In genomic region chr2:27028437-27029015, GRCm38 (mm10) we compare ENCODE assay signal across 8 mouse cellular contexts. TPM values are rescaled to one million over a fixed set of nuclear protein-coding genes. Genes with fewer than 3 reads are reported as not detected.
A peak's percentile ranks its signal among the peaks of the same experiment; 100 is the strongest.
DNase-seq lines count a peak whose midpoint lies in the region; ATAC-seq and TF ChIP-seq lines count a peak whose summit lies in the region.

No protein-coding gene starts in this region.

- H3K27me3 ChIP-seq in heart, embryonic 15.5 days: peaks cover 22% of the 10 kb centered on the region
- H3K27me3 ChIP-seq in intestine, embryonic 15.5 days (replicated peaks): peaks cover 6% of the 10 kb centered on the region; the same call in 1 of the 2 replicates
- no peaks in the 10 kb centered on the region for H3K27me3 ChIP-seq in midbrain, postnatal 0 days (ENCODE audit: insufficient read depth, low read length)

- no peaks in the 10 kb centered on the region for H3K36me3 ChIP-seq in heart, embryonic 15.5 days
- H3K36me3 ChIP-seq in intestine, embryonic 15.5 days: no peaks in the 10 kb centered on the region
- H3K36me3 ChIP-seq in midbrain, postnatal 0 days (ENCODE audit: insufficient read depth, low read length): 0 out of 2 replicates have a peak, but pooled peaks cover 3% of the 10 kb centered on the region

- TF ChIP-seq CTCF in cortical plate, adult 2 months (IDR thresholded peaks at IDR 0.05; ENCODE audit: extremely low read depth, insufficient read depth, low read length): no peak
- no peak for TF ChIP-seq CTCF in midbrain, postnatal 0 days (IDR thresholded peaks at IDR 0.05)

- H3K4me1 ChIP-seq in heart, embryonic 15.5 days (replicated peaks): peaks cover 8% of the 10 kb centered on the region
- H3K4me1 ChIP-seq in cortical plate, adult 2 months (ENCODE audit: control insufficient read depth, insufficient read depth, low read length): 0 out of 2 replicates have a peak, but pooled peaks cover 2% of the 10 kb centered on the region
- peaks cover 5% of the 10 kb centered on the region for H3K4me1 ChIP-seq in intestine, embryonic 15.5 days (replicated peaks)
- H3K4me1 ChIP-seq in midbrain, postnatal 0 days (ENCODE audit: insufficient read depth, low read length): peaks cover 13% of the 10 kb centered on the region; the same call in 1 of the 2 replicates

- peak overlapping the region; percentile 14; the same call in 1 of the 2 replicates for H3K9ac ChIP-seq in heart, embryonic 15.5 days
- no peak overlapping the region; the same call in 1 of the 2 replicates for H3K9ac ChIP-seq in intestine, embryonic 15.5 days
- peak overlapping the region; percentile 62 for H3K9ac ChIP-seq in midbrain, postnatal 0 days (replicated peaks; ENCODE audit: low read length, poor library complexity, severe bottlenecking)

- ATAC-seq in heart, embryonic 15.5 days (replicated peaks; ENCODE audit: insufficient number of reproducible peaks, insufficient read depth, low FRiP score, low read depth): no peak
- no peak; the same call in 1 of the 2 replicates for ATAC-seq in intestine, embryonic 15.5 days
- no peak for ATAC-seq in midbrain, postnatal 0 days (ENCODE audit: low FRiP score)

- TF ChIP-seq POLR2A in cortical plate, adult 2 months (IDR thresholded peaks at IDR 0.05; ENCODE audit: extremely low read depth, insufficient read depth, low read length): no peak

- DNase-seq in heart, postnatal 10 days: no peak
- no peak for DNase-seq in midbrain, postnatal 0 days (ENCODE audit: low spot score)
- DNase-seq in c-Kit-positive CD71-positive TER-119-positive erythroid progenitor cells, embryonic 14.5 days (ENCODE audit: low spot score): no peak
- no peak for DNase-seq in embryo, embryonic 11 days
- no peak for DNase-seq in testis, postnatal 10 days (ENCODE audit: low spot score)

- no peak overlapping the region for H3K4me3 ChIP-seq in heart, embryonic 15.5 days
- peak overlapping the region; percentile 58 for H3K4me3 ChIP-seq in cortical plate, adult 2 months (ENCODE audit: insufficient read depth, low read length)
- no peak overlapping the region for H3K4me3 ChIP-seq in intestine, embryonic 15.5 days (replicated peaks)
- peak overlapping the region; percentile 42 for H3K4me3 ChIP-seq in midbrain, postnatal 0 days (ENCODE audit: low read depth, low read length)

- WGBS in heart, embryonic 15.5 days: 61% methylated on average over 4 of the region's 4 CpGs
- WGBS in intestine, embryonic 15.5 days: 60% methylated on average over 4 of the region's 4 CpGs
- 74% methylated on average over 4 of the region's 4 CpGs for WGBS in midbrain, postnatal 0 days

- no peak overlapping the region for H3K27ac ChIP-seq in heart, embryonic 15.5 days
- H3K27ac ChIP-seq in cortical plate, adult 2 months (ENCODE audit: insufficient read depth, low read length): no peak overlapping the region
- H3K27ac ChIP-seq in intestine, embryonic 15.5 days: no peak overlapping the region
- peak overlapping the region; percentile 68 for H3K27ac ChIP-seq in midbrain, postnatal 0 days (ENCODE audit: low read depth, low read length)

- peak overlapping the region; percentile 60; the same call in 1 of the 2 replicates for H3K4me2 ChIP-seq in heart, embryonic 15.5 days
- H3K4me2 ChIP-seq in intestine, embryonic 15.5 days (replicated peaks): peak overlapping the region; percentile 59
- peak overlapping the region; percentile 64 for H3K4me2 ChIP-seq in midbrain, postnatal 0 days (ENCODE audit: low read depth, low read length, poor library complexity, severe bottlenecking)

- intact Hi-C loops in heart, postnatal 10 days (cut with DNase I): no loop called here

- no peaks in the 10 kb centered on the region for H3K9me3 ChIP-seq in heart, embryonic 15.5 days (replicated peaks)
- H3K9me3 ChIP-seq in intestine, embryonic 15.5 days: no peaks in the 10 kb centered on the region
- H3K9me3 ChIP-seq in midbrain, postnatal 0 days (ENCODE audit: low read length): no peaks in the 10 kb centered on the region

RNA-seq across cellular contexts. Expression of gene Slc2a6, which starts 0.7 kb away (rescaled TPM):
- 0.26 and 0.57 TPM in 2 replicates for polyA plus RNA-seq in heart, embryonic 15.5 days (2015; fragmentation: Nextera tagmentation; extraction: Ambion mirVana)
- total RNA-seq in heart, postnatal 10 days (2021): under 1 TPM in 1 of 2 experiments, not detected in 1; 0.14 TPM
- 43.2 and 46.6 TPM in 2 replicates for polyA plus RNA-seq in cortical plate, adult 2 months (2012; rRNA removed)
- polyA plus RNA-seq in intestine, embryonic 15.5 days (2015; fragmentation: Nextera tagmentation; extraction: Ambion mirVana): 0.97 and 1.3 TPM in 2 replicates
- 23.8 and 31.8 TPM in 2 replicates for total RNA-seq in midbrain, postnatal 0 days (2014; rRNA removed)
- 14.4 and 14.8 TPM in 2 replicates for polyA plus RNA-seq in midbrain, postnatal 0 days (2015; fragmentation: Nextera tagmentation; extraction: Ambion mirVana)

RNA-seq across cellular contexts. Expression of gene Cacfd1, which starts 18.8 kb away (rescaled TPM):
- 35.4 and 48.3 TPM in 2 replicates for polyA plus RNA-seq in heart, embryonic 15.5 days (2015; fragmentation: Nextera tagmentation; extraction: Ambion mirVana)
- total RNA-seq in heart, postnatal 10 days (2021): 10 to 100 TPM; 29.0 to 36.7 TPM
- polyA plus RNA-seq in cortical plate, adult 2 months (2012; rRNA removed): 63.7 and 64.1 TPM in 2 replicates
- polyA plus RNA-seq in intestine, embryonic 15.5 days (2015; fragmentation: Nextera tagmentation; extraction: Ambion mirVana): 49.0 and 60.5 TPM in 2 replicates
- 52.8 and 63.0 TPM in 2 replicates for total RNA-seq in midbrain, postnatal 0 days (2014; rRNA removed)
- 97.1 and 98.8 TPM in 2 replicates for polyA plus RNA-seq in midbrain, postnatal 0 days (2015; fragmentation: Nextera tagmentation; extraction: Ambion mirVana)

RNA-seq across cellular contexts. Expression of gene Mymk, which starts 43.5 kb away (rescaled TPM):
- 0.18 and 0.42 TPM in 2 replicates for polyA plus RNA-seq in heart, embryonic 15.5 days (2015; fragmentation: Nextera tagmentation; extraction: Ambion mirVana)
- total RNA-seq in heart, postnatal 10 days (2021): under 1 TPM in 1 of 2 experiments, not detected in 1; 0.22 TPM
- 0.51 and 0.69 TPM in 2 replicates for polyA plus RNA-seq in cortical plate, adult 2 months (2012; rRNA removed)
- polyA plus RNA-seq in intestine, embryonic 15.5 days (2015; fragmentation: Nextera tagmentation; extraction: Ambion mirVana): 0.15 and 0.24 TPM in 2 replicates
- total RNA-seq in midbrain, postnatal 0 days (2014; rRNA removed): 0.16 TPM in 1 of 2 replicates, not detected in the other
- 0.15 TPM in 1 of 2 replicates, not detected in the other for polyA plus RNA-seq in midbrain, postnatal 0 days (2015; fragmentation: Nextera tagmentation; extraction: Ambion mirVana)

RNA-seq across cellular contexts. Expression of gene Adamtsl2, which starts 50.7 kb away (rescaled TPM):
- polyA plus RNA-seq in heart, embryonic 15.5 days (2015; fragmentation: Nextera tagmentation; extraction: Ambion mirVana): 12.3 and 13.8 TPM in 2 replicates
- 10 to 100 TPM in 1 of 2 experiments, 1 to 10 TPM in 1; 8.7 to 19.4 TPM for total RNA-seq in heart, postnatal 10 days (2021)
- polyA plus RNA-seq in cortical plate, adult 2 months (2012; rRNA removed): 32.0 and 36.7 TPM in 2 replicates
- 2.0 and 2.2 TPM in 2 replicates for polyA plus RNA-seq in intestine, embryonic 15.5 days (2015; fragmentation: Nextera tagmentation; extraction: Ambion mirVana)
- 14.3 and 17.0 TPM in 2 replicates for total RNA-seq in midbrain, postnatal 0 days (2014; rRNA removed)
- polyA plus RNA-seq in midbrain, postnatal 0 days (2015; fragmentation: Nextera tagmentation; extraction: Ambion mirVana): 7.3 and 9.3 TPM in 2 replicates

RNA-seq across cellular contexts. Expression of gene Adamts13, which starts 55.3 kb away (rescaled TPM):
- polyA plus RNA-seq in heart, embryonic 15.5 days (2015; fragmentation: Nextera tagmentation; extraction: Ambion mirVana): not detected in 2 replicates
- total RNA-seq in heart, postnatal 10 days (2021): not detected
- polyA plus RNA-seq in cortical plate, adult 2 months (2012; rRNA removed): 6.9 and 7.0 TPM in 2 replicates
- polyA plus RNA-seq in intestine, embryonic 15.5 days (2015; fragmentation: Nextera tagmentation; extraction: Ambion mirVana): 0.25 and 0.28 TPM in 2 replicates
- 0.38 TPM in 1 of 2 replicates, not detected in the other for total RNA-seq in midbrain, postnatal 0 days (2014; rRNA removed)
- polyA plus RNA-seq in midbrain, postnatal 0 days (2015; fragmentation: Nextera tagmentation; extraction: Ambion mirVana): 0.31 TPM in 1 of 2 replicates, not detected in the other

Comparison
In these comparisons a context has a peak if more than half of its experiments do, and no peak if none do; other contexts are left out.
1. H3K4me3 ChIP-seq: peak in cortical plate, adult 2 months (single experiment) and midbrain, postnatal 0 days (single experiment); none in heart, embryonic 15.5 days (single experiment) and intestine, embryonic 15.5 days (single experiment).
2. Peak in every context shown above with its lines, with median percentiles within 50 percentile points of each other: H3K4me2 ChIP-seq.